Mouse (Mus musculus): ENCODE results near the gene Polr3e.

Polr3e gene

DNA sequence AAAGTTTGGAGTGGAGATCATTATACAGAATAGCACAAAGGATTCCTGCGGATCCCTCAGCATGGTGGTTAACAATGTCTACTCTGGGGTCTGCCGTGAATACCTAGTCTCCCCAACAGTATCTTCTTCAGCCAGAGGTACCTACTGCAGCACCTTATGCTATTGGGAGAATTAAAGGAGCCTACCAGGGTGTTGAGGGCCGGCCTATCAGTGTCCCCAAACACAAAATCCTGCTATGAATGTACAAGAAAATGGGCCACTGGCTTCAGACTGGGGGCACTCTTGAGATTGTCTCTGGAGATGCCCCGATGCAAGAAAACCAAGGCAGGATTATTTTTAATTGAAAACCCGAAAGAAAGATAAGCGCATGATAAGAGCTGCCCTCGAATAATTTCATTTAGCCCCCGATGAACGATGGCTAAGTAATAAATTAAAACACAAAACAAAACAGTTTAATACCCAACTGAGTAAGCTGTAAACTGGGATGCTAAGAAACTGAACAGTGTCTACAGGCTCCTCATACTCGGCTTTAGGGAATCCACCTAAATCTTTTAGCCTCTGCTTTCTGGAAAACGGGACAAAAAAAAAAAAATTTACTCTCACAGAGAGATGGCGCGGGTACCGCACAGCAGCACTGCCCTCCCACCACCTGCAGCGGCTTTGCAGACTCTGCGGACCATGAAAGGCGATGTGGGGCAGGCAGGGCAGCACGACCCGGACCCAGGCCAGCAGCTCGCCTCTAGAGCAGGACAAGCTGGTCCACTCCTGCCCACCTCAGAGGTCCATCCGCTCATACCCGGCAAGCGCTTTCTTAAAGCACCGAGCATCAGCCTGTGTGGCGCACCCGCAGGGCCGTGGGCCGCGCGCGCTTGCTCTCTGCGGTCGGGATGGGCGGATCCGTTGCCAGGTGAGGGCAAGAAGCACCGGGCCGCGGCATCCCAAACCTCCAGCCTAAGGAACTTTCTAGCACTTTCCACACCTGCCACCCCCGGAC, 63.7 kb downstream of the Polr3e start:
- DNase-seq: peak; percentile 70 to 71

- peak; percentile 97 to 98 for DNase-seq
Measured at GRCm38 (mm10) chr7:120982200-120982841, 64.8 kb downstream of the Polr3e start, which contains the start of the genes Cdr2 and Mfsd13b. Gene Cdr2 (minus strand): TSS chr7:120982312. Gene Mfsd13b (plus strand): TSS chr7:120982509.

DNA sequence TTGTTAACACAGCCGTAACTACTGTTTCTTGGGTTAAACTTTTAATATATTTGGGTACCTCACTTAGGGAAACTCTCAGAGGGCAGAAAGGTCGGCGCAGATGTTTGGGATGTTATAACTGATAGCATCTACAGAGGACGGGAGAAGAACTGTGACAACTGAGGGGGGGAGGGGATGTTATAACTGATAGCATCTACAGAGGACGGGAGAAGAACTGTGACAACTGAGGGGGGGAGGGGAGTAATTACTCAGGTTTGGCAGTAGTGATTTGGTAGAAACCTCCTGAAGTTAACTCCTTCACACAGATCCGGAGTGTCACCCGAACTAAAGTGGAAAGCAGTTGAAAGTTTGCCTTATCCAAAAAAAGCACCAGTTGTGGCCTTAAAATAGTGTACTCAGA, 65.4 kb downstream of the Polr3e start:
- peak; percentile 18 to 38 for DNase-seq

DNA sequence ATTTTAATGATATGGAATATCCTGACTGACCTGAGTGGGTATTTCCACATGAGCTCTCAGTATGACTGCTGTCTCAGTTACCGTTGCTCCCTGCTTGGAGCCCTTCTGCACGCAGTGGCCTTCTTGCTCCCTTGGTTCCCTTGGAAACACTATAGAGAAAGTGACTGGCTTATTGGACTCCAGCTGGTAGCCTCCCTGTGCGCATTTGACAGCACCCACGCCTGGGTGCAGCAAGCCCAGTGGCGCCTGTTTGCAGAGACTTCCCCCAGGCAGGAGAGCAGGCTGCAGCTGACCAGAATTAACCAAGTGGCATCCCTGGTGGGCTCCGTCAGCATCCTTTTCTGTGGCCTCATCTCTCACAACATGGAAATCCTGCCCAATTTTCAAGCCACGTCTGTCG, 73.6 kb downstream of the Polr3e start:
- DNase-seq: no peak

Measured in cerebellum, postnatal 10 days (tissue).